8 mouse cellular contexts compared by ENCODE assay signal in the genomic region with DNA sequence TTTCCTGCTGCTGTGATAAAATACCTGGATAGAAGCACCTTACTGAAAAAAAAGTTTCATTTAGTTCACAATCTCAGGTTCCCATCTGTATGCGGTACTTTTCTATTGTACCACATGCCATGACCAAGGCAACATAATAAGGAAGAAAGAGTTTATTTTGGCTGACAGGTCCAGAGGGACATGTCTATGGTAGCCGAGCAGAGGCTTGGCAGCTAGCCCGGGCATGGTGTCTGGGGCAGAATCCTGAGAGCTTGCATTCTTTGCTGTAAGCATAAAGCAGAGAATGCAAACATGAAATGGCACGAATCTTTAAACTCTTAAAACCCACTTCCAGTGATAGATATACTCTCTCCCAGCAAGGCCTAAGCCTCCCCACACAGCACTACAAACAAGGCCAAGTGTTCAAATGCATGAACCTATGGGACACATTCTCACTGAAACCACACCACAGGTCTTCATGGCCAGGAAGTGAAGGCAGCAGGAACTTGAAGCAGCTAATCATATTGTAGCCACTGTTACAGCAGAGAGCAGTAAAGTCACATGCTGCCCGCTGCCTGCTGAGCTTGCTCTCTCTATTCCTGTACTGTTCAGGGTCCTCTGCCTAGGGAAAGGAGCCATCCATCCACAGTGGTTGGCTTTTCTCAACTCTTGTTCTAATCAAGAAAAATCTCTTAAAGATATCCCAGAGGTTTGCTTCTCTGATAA. TPM values are rescaled to one million over a fixed set of nuclear protein-coding genes. Genes with fewer than 3 reads are reported as not detected.
A peak's percentile ranks its signal among the peaks of the same experiment; 100 is the strongest.
DNase-seq lines count a peak whose midpoint lies in the region; ATAC-seq lines count a peak whose summit lies in the region.

No protein-coding gene starts in this region.

- no peak for ATAC-seq in midbrain, embryonic 15.5 days (replicated peaks)
- peak; percentile 47 for ATAC-seq in embryonic facial prominence, embryonic 14.5 days (ENCODE audit: low read depth)
- ATAC-seq in megakaryocyte progenitor cell, adult 5-6 weeks (replicated peaks; ENCODE audit: poor library complexity): peak; percentile 21; the same call in 1 of the 2 replicates
- ATAC-seq in forebrain, embryonic 16.5 days: no peak

- no peak overlapping the region for H3K4me2 ChIP-seq in midbrain, embryonic 15.5 days
- no peak overlapping the region for H3K4me2 ChIP-seq in embryonic facial prominence, embryonic 14.5 days (ENCODE audit: low read depth, low read length)
- no peak overlapping the region for H3K4me2 ChIP-seq in forebrain, embryonic 16.5 days (ENCODE audit: low read length)

- H3K9me3 ChIP-seq in midbrain, embryonic 15.5 days: no peaks in the 10 kb centered on the region
- H3K9me3 ChIP-seq in midbrain, embryonic 10.5 days (replicated peaks): no peaks in the 10 kb centered on the region
- 0 out of 2 replicates have a peak, but pooled peaks cover 2% of the 10 kb centered on the region for H3K9me3 ChIP-seq in embryonic facial prominence, embryonic 14.5 days (ENCODE audit: control insufficient read depth, low read length)
- no peaks in the 10 kb centered on the region for H3K9me3 ChIP-seq in forebrain, embryonic 16.5 days (ENCODE audit: control insufficient read depth, low read length)

- H3K9ac ChIP-seq in midbrain, embryonic 15.5 days: no peak overlapping the region
- no peak overlapping the region for H3K9ac ChIP-seq in embryonic facial prominence, embryonic 14.5 days (ENCODE audit: low read depth, low read length)
- no peak overlapping the region for H3K9ac ChIP-seq in forebrain, embryonic 16.5 days (replicated peaks; ENCODE audit: low read depth, low read length)

- no peak for DNase-seq in midbrain, embryonic 10.5 days (ENCODE audit: low spot score)
- peak; percentile 84 for DNase-seq in embryonic facial prominence, embryonic 14.5 days (ENCODE audit: low spot score)
- DNase-seq in kidney, adult 18-20 months: peak; percentile 65
- DNase-seq in spleen, postnatal 10 days (ENCODE audit: low spot score in 2 of 2): no peak
- DNase-seq in cerebellum, adult 18-20 months: no peak

- H3K4me3 ChIP-seq in midbrain, embryonic 15.5 days: no peak overlapping the region
- H3K4me3 ChIP-seq in midbrain, embryonic 10.5 days: no peak overlapping the region
- H3K4me3 ChIP-seq in embryonic facial prominence, embryonic 14.5 days (ENCODE audit: low read depth, low read length): no peak overlapping the region
- no peak overlapping the region for H3K4me3 ChIP-seq in forebrain, embryonic 16.5 days (replicated peaks; ENCODE audit: low read length)

- H3K4me1 ChIP-seq in midbrain, embryonic 15.5 days: no peaks in the 10 kb centered on the region
- no peaks in the 10 kb centered on the region for H3K4me1 ChIP-seq in midbrain, embryonic 10.5 days
- H3K4me1 ChIP-seq in embryonic facial prominence, embryonic 14.5 days (ENCODE audit: control insufficient read depth, insufficient read depth, low read length): peaks cover 7% of the 10 kb centered on the region; the same call in 1 of the 2 replicates
- 0 out of 2 replicates have a peak, but pooled peaks cover 2% of the 10 kb centered on the region for H3K4me1 ChIP-seq in forebrain, embryonic 16.5 days (replicated peaks; ENCODE audit: control insufficient read depth, insufficient read depth, low read length)

- WGBS in midbrain, embryonic 15.5 days: 64% methylated on average over 5 of the region's 5 CpGs
- 89% methylated on average over 5 of the region's 5 CpGs for WGBS in midbrain, embryonic 10.5 days
- WGBS in embryonic facial prominence, embryonic 14.5 days: 44% methylated on average over 5 of the region's 5 CpGs
- 45% methylated on average over 5 of the region's 5 CpGs for WGBS in forebrain, embryonic 16.5 days

- no peaks in the 10 kb centered on the region for H3K27me3 ChIP-seq in midbrain, embryonic 15.5 days (replicated peaks)
- no peaks in the 10 kb centered on the region for H3K27me3 ChIP-seq in midbrain, embryonic 10.5 days (ENCODE audit: low read depth, poor library complexity, severe bottlenecking)
- no peaks in the 10 kb centered on the region for H3K27me3 ChIP-seq in embryonic facial prominence, embryonic 14.5 days (replicated peaks; ENCODE audit: control insufficient read depth, insufficient read depth, low read length)
- no peaks in the 10 kb centered on the region for H3K27me3 ChIP-seq in forebrain, embryonic 16.5 days (replicated peaks; ENCODE audit: control insufficient read depth, insufficient read depth, low read length)

- H3K27ac ChIP-seq in midbrain, embryonic 15.5 days: 0 out of 2 replicates have a peak overlapping the region, but pooled peaks have one; percentile 21
- H3K27ac ChIP-seq in midbrain, embryonic 10.5 days (replicated peaks): no peak overlapping the region
- H3K27ac ChIP-seq in embryonic facial prominence, embryonic 14.5 days (replicated peaks; ENCODE audit: low read depth, low read length): peak overlapping the region; percentile 58
- no peak overlapping the region for H3K27ac ChIP-seq in forebrain, embryonic 16.5 days (ENCODE audit: low read length)

- no peaks in the 10 kb centered on the region for H3K36me3 ChIP-seq in midbrain, embryonic 15.5 days (replicated peaks)
- H3K36me3 ChIP-seq in midbrain, embryonic 10.5 days: no peaks in the 10 kb centered on the region
- H3K36me3 ChIP-seq in embryonic facial prominence, embryonic 14.5 days (ENCODE audit: control insufficient read depth, insufficient read depth, low read length): 0 out of 2 replicates have a peak, but pooled peaks cover 3% of the 10 kb centered on the region
- no peaks in the 10 kb centered on the region for H3K36me3 ChIP-seq in forebrain, embryonic 16.5 days (ENCODE audit: control insufficient read depth, insufficient read depth)

RNA-seq across cellular contexts. Expression of a gene that starts 22.2 kb away (rescaled TPM):
- 42.7 and 43.4 TPM in 2 replicates for polyA plus RNA-seq in midbrain, embryonic 15.5 days (2015; fragmentation: Nextera tagmentation; extraction: Ambion mirVana)
- 46.1 and 49.0 TPM in 2 replicates for polyA plus RNA-seq in midbrain, embryonic 10.5 days (2016; fragmentation: Nextera tagmentation; extraction: Ambion mirVana)
- polyA plus RNA-seq in embryonic facial prominence, embryonic 14.5 days (2014; fragmentation: Nextera tagmentation; extraction: Ambion mirVana): 39.6 and 46.0 TPM in 2 replicates
- 33.6 and 34.2 TPM in 2 replicates for total RNA-seq in megakaryocyte progenitor cell, adult 5-6 weeks (2015)
- 50.2 and 84.2 TPM in 2 replicates for total RNA-seq in megakaryocyte progenitor cell, adult 5-6 weeks (2017)
- polyA plus RNA-seq in forebrain, embryonic 16.5 days (2015; fragmentation: Nextera tagmentation; extraction: Ambion mirVana): 42.2 and 42.5 TPM in 2 replicates

RNA-seq across cellular contexts. Expression of a gene that starts 22.5 kb away (rescaled TPM):
- polyA plus RNA-seq in midbrain, embryonic 15.5 days (2015; fragmentation: Nextera tagmentation; extraction: Ambion mirVana): 3.0 and 3.6 TPM in 2 replicates
- 3.9 and 5.2 TPM in 2 replicates for polyA plus RNA-seq in midbrain, embryonic 10.5 days (2016; fragmentation: Nextera tagmentation; extraction: Ambion mirVana)
- polyA plus RNA-seq in embryonic facial prominence, embryonic 14.5 days (2014; fragmentation: Nextera tagmentation; extraction: Ambion mirVana): 12.7 and 13.6 TPM in 2 replicates
- total RNA-seq in megakaryocyte progenitor cell, adult 5-6 weeks (2015): 96.8 and 98.3 TPM in 2 replicates
- 178 and 189 TPM in 2 replicates for total RNA-seq in megakaryocyte progenitor cell, adult 5-6 weeks (2017)
- 2.7 and 3.3 TPM in 2 replicates for polyA plus RNA-seq in forebrain, embryonic 16.5 days (2015; fragmentation: Nextera tagmentation; extraction: Ambion mirVana)

RNA-seq across cellular contexts. Expression of a gene that starts 51.9 kb away (rescaled TPM):
- polyA plus RNA-seq in midbrain, embryonic 15.5 days (2015; fragmentation: Nextera tagmentation; extraction: Ambion mirVana): 1.7 and 1.9 TPM in 2 replicates
- polyA plus RNA-seq in midbrain, embryonic 10.5 days (2016; fragmentation: Nextera tagmentation; extraction: Ambion mirVana): 5.8 and 5.9 TPM in 2 replicates
- 2.4 TPM in 2 replicates for polyA plus RNA-seq in embryonic facial prominence, embryonic 14.5 days (2014; fragmentation: Nextera tagmentation; extraction: Ambion mirVana)
- 4.7 and 5.7 TPM in 2 replicates for total RNA-seq in megakaryocyte progenitor cell, adult 5-6 weeks (2015)
- total RNA-seq in megakaryocyte progenitor cell, adult 5-6 weeks (2017): 5.1 and 6.6 TPM in 2 replicates
- polyA plus RNA-seq in forebrain, embryonic 16.5 days (2015; fragmentation: Nextera tagmentation; extraction: Ambion mirVana): 2.8 and 3.8 TPM in 2 replicates

Comparison
In these comparisons a context has a peak if more than half of its experiments do, and no peak if none do; other contexts are left out.
1. H3K27ac ChIP-seq: peak in midbrain, embryonic 15.5 days (single experiment) and embryonic facial prominence, embryonic 14.5 days (single experiment); none in midbrain, embryonic 10.5 days (single experiment) and forebrain, embryonic 16.5 days (single experiment).
2. ATAC-seq: peak in embryonic facial prominence, embryonic 14.5 days (single experiment) and megakaryocyte progenitor cell, adult 5-6 weeks (single experiment); none in midbrain, embryonic 15.5 days (single experiment) and forebrain, embryonic 16.5 days (single experiment).
3. DNase-seq: peak in embryonic facial prominence, embryonic 14.5 days (single experiment) and kidney, adult 18-20 months (single experiment); none in midbrain, embryonic 10.5 days (single experiment), spleen, postnatal 10 days (0 of 2) and cerebellum, adult 18-20 months (0 of 2).